Mouse (Mus musculus) stomach, embryonic 15.5 days (tissue): ENCODE measurements around the gene Samsn1. TPM values are rescaled to one million over a fixed set of nuclear protein-coding genes. Genes with fewer than 3 reads are reported as not detected.

Experiments
- ATAC-seq: fragments of 200-750 bp; cut with Nextera tagmentation; 2 replicates; pipeline ENCODE4 v1.8.0; 2017; ENCODE audit warnings: low read depth, moderate number of reproducible peaks, moderate TSS enrichment; ENCODE audit not compliant: insufficient read depth, low FRiP score
- H3K27ac ChIP-seq: fragments of 300-500 bp; sonication (generic); 2 replicates; pipeline ENCODE4 v1.5.1; 2015; ENCODE audit warnings: mild to moderate bottlenecking, inconsistent platforms
- H3K27me3 ChIP-seq: fragments of 300-500 bp; sonication (generic); replicated peaks from 2 replicates; pipeline ENCODE4 v1.6.1; 2015; ENCODE audit warnings: inconsistent platforms
- H3K36me3 ChIP-seq: fragments of 300-500 bp; sonication (generic); 2 replicates; pipeline ENCODE4 v1.6.1; 2015; ENCODE audit warnings: inconsistent platforms
- H3K4me1 ChIP-seq: fragments of 300-500 bp; sonication (generic); 2 replicates; pipeline ENCODE4 v1.6.1; 2015; ENCODE audit warnings: inconsistent platforms
- H3K4me2 ChIP-seq: fragments of 300-500 bp; sonication (generic); 2 replicates; pipeline ENCODE4 v1.6.1; 2015; ENCODE audit warnings: mild to moderate bottlenecking, inconsistent platforms
- H3K4me3 ChIP-seq: fragments of 300-500 bp; sonication (generic); replicated peaks from 2 replicates; pipeline ENCODE4 v1.5.1; 2015; ENCODE audit warnings: inconsistent platforms
- H3K9ac ChIP-seq: fragments of 300-500 bp; sonication (generic); 2 replicates; pipeline ENCODE4 v1.6.1; 2015; ENCODE audit warnings: inconsistent platforms
- H3K9me3 ChIP-seq: fragments of 300-500 bp; sonication (generic); 2 replicates; pipeline ENCODE4 v1.6.1; 2016; ENCODE audit warnings: inconsistent platforms
- WGBS: fragments of 180-500 bp; shearing (Covaris S2); methylation state at CpG from one replicate; pipeline ENCODE4 v1.1.7; 2015; 5-methylcytosine and 5-hydroxymethylcytosine counted together
- polyA plus RNA-seq: library from polyadenylated mRNA; unstranded; fragments of >200 nt; fragmentation: Nextera tagmentation; extraction: Ambion mirVana; gene quantifications from 2 replicates; pipeline ENCODE4 v1.2.1, GENCODE M21; 2015

Gene Samsn1
- polyA plus RNA-seq, result 3.7 TPM in 2 replicates

GRCm38 (mm10) chr16:76022181-76022580 is at the start of gene Samsn1:
TSS of gene Samsn1 (minus strand) at chr16:76022281.
- H3K9me3 ChIP-seq, result no peaks in the 10 kb centered on the region
- H3K36me3 ChIP-seq, result no peaks in the 10 kb centered on the region
- H3K9ac ChIP-seq, result no peak within 1 kb of the TSS
- no peak for ATAC-seq
- no peak within 1 kb of the TSS for H3K4me3 ChIP-seq
- no peak within 1 kb of the TSS for H3K27ac ChIP-seq
- 76% methylated on average over 7 of the region's 7 CpGs for WGBS
- no peaks in the 10 kb centered on the region for H3K4me1 ChIP-seq
- no peak within 1 kb of the TSS for H3K4me2 ChIP-seq
- no peaks in the 10 kb centered on the region for H3K27me3 ChIP-seq

GRCm38 (mm10) chr16:76066082-76066635 is 44.1 kb upstream of the Samsn1 start:
- Histone ChIP-seq H3K27me3 (no peaks in the 10 kb centered on the region), H3K9me3 (no peaks in the 10 kb centered on the region), H3K36me3 (no peaks in the 10 kb centered on the region), H3K27ac (no peak overlapping the region), H3K9ac (no peak overlapping the region), H3K4me2 (no peak overlapping the region), H3K4me3 (no peak overlapping the region), H3K4me1 (no peaks in the 10 kb centered on the region)
- no peak for ATAC-seq
- 92% methylated on average over 14 of the region's 14 CpGs for WGBS

GRCm38 (mm10) chr16:76054976-76055375 is 32.9 kb upstream of the Samsn1 start:
- ATAC-seq, result no peak
- H3K4me3 ChIP-seq, result no peak overlapping the region
- H3K36me3 ChIP-seq, result no peaks in the 10 kb centered on the region
- H3K9me3 ChIP-seq, result no peaks in the 10 kb centered on the region
- no peaks in the 10 kb centered on the region for H3K27me3 ChIP-seq
- no peak overlapping the region for H3K9ac ChIP-seq
- no peaks in the 10 kb centered on the region for H3K4me1 ChIP-seq
- H3K4me2 ChIP-seq, result no peak overlapping the region
- no peak overlapping the region for H3K27ac ChIP-seq
- 94% methylated on average over 7 of the region's 7 CpGs for WGBS

- no peak overlapping the region for H3K27ac ChIP-seq
- no peaks in the 10 kb centered on the region for H3K4me1 ChIP-seq
- H3K9ac ChIP-seq, result no peak overlapping the region
- H3K27me3 ChIP-seq, result no peaks in the 10 kb centered on the region
- no peak for ATAC-seq
- H3K36me3 ChIP-seq, result no peaks in the 10 kb centered on the region
- no peak overlapping the region for H3K4me2 ChIP-seq
- WGBS, result 84% methylated on average over 4 of the region's 4 CpGs
- H3K9me3 ChIP-seq, result no peaks in the 10 kb centered on the region
- no peak overlapping the region for H3K4me3 ChIP-seq
Measured at GRCm38 (mm10) chr16:76054079-76054478, 32.0 kb upstream of the Samsn1 start.

- H3K9ac ChIP-seq, result no peak overlapping the region
- H3K4me1 ChIP-seq, result no peaks in the 10 kb centered on the region
- H3K27me3 ChIP-seq, result no peaks in the 10 kb centered on the region
- H3K9me3 ChIP-seq, result no peaks in the 10 kb centered on the region
- 83% methylated on average over 8 of the region's 8 CpGs for WGBS
- no peak overlapping the region for H3K4me2 ChIP-seq
- H3K27ac ChIP-seq, result no peak overlapping the region
- no peak for ATAC-seq
- no peaks in the 10 kb centered on the region for H3K36me3 ChIP-seq
- no peak overlapping the region for H3K4me3 ChIP-seq
Measured at GRCm38 (mm10) chr16:76053537-76053936, 31.5 kb upstream of the Samsn1 start.

- Histone ChIP-seq H3K9ac (no peak overlapping the region), H3K9me3 (no peaks in the 10 kb centered on the region), H3K4me3 (no peak overlapping the region), H3K4me1 (no peaks in the 10 kb centered on the region), H3K4me2 (no peak overlapping the region), H3K27ac (no peak overlapping the region), H3K27me3 (no peaks in the 10 kb centered on the region), H3K36me3 (no peaks in the 10 kb centered on the region)
- WGBS, result 44% methylated on average over 3 of the region's 3 CpGs
- ATAC-seq, result no peak
Measured at GRCm38 (mm10) chr16:76047066-76047465, 25.0 kb upstream of the Samsn1 start.

- no peak for ATAC-seq
- WGBS, result 85% methylated on average over 6 of the region's 6 CpGs
- Histone ChIP-seq H3K9me3 (no peaks in the 10 kb centered on the region), H3K27me3 (no peaks in the 10 kb centered on the region), H3K4me1 (no peaks in the 10 kb centered on the region), H3K27ac (no peak overlapping the region), H3K36me3 (no peaks in the 10 kb centered on the region), H3K4me2 (no peak overlapping the region), H3K9ac (no peak overlapping the region), H3K4me3 (no peak overlapping the region)
Measured at GRCm38 (mm10) chr16:76040319-76040945, 18.4 kb upstream of the Samsn1 start.

GRCm38 (mm10) chr16:76019164-76019563 is 2.9 kb downstream of the Samsn1 start:
- WGBS, result 35% methylated on average over 1 of the region's 1 CpGs
- no peak overlapping the region for H3K27ac ChIP-seq
- no peak overlapping the region for H3K4me2 ChIP-seq
- H3K4me1 ChIP-seq, result no peaks in the 10 kb centered on the region
- ATAC-seq, result no peak
- H3K4me3 ChIP-seq, result no peak overlapping the region
- H3K36me3 ChIP-seq, result no peaks in the 10 kb centered on the region
- no peaks in the 10 kb centered on the region for H3K27me3 ChIP-seq
- no peak overlapping the region for H3K9ac ChIP-seq
- no peaks in the 10 kb centered on the region for H3K9me3 ChIP-seq

- H3K9ac ChIP-seq, result no peak overlapping the region
- H3K36me3 ChIP-seq, result no peaks in the 10 kb centered on the region
- H3K27ac ChIP-seq, result no peak overlapping the region
- H3K4me1 ChIP-seq, result no peaks in the 10 kb centered on the region
- no peak for ATAC-seq
- H3K9me3 ChIP-seq, result no peaks in the 10 kb centered on the region
- H3K4me3 ChIP-seq, result no peak overlapping the region
- 74% methylated on average over 9 of the region's 9 CpGs for WGBS
- H3K4me2 ChIP-seq, result no peak overlapping the region
- H3K27me3 ChIP-seq, result no peaks in the 10 kb centered on the region
Measured at GRCm38 (mm10) chr16:76003812-76004389, 18.2 kb downstream of the Samsn1 start.

- ATAC-seq, result no peak
- H3K9me3 ChIP-seq, result no peaks in the 10 kb centered on the region
- H3K4me3 ChIP-seq, result no peak overlapping the region
- no peak overlapping the region for H3K9ac ChIP-seq
- no peak overlapping the region for H3K27ac ChIP-seq
- no peaks in the 10 kb centered on the region for H3K36me3 ChIP-seq
- 90% methylated on average over 3 of the region's 3 CpGs for WGBS
- H3K4me1 ChIP-seq, result no peaks in the 10 kb centered on the region
- H3K4me2 ChIP-seq, result no peak overlapping the region
- H3K27me3 ChIP-seq, result no peaks in the 10 kb centered on the region
Measured at GRCm38 (mm10) chr16:76002870-76003572, 19.1 kb downstream of the Samsn1 start.

GRCm38 (mm10) chr16:76002287-76002686 is 19.8 kb downstream of the Samsn1 start:
- WGBS, result 74% methylated on average over 12 of the region's 12 CpGs
- H3K4me1 ChIP-seq, result no peaks in the 10 kb centered on the region
- H3K4me2 ChIP-seq, result no peak overlapping the region
- H3K4me3 ChIP-seq, result no peak overlapping the region
- no peaks in the 10 kb centered on the region for H3K9me3 ChIP-seq
- no peak overlapping the region for H3K27ac ChIP-seq
- no peaks in the 10 kb centered on the region for H3K36me3 ChIP-seq
- ATAC-seq, result no peak
- H3K9ac ChIP-seq, result no peak overlapping the region
- no peaks in the 10 kb centered on the region for H3K27me3 ChIP-seq

- Histone ChIP-seq H3K27ac (no peak overlapping the region), H3K4me1 (no peaks in the 10 kb centered on the region), H3K4me2 (no peak overlapping the region), H3K36me3 (no peaks in the 10 kb centered on the region), H3K9ac (no peak overlapping the region), H3K9me3 (no peaks in the 10 kb centered on the region), H3K4me3 (no peak overlapping the region), H3K27me3 (no peaks in the 10 kb centered on the region)
- 76% methylated on average over 6 of the region's 6 CpGs for WGBS
- no peak for ATAC-seq
Measured at GRCm38 (mm10) chr16:76001788-76002187, 20.3 kb downstream of the Samsn1 start.
